Mouse (Mus musculus) left cerebral cortex, adult 2 months (tissue): ENCODE results near the gene Mpp6. TPM values are rescaled to one million over a fixed set of nuclear protein-coding genes. Genes with fewer than 3 reads are reported as not detected.

Source experiments
- DNase-seq, 2 experiments: peaks; one replicate each; pipeline ENCODE4 v3.0.0; 2021 to 2022; ENCODE audit warnings: low spot score in 2 of 2, mixed read lengths in 1 of 2; ENCODE audit errors: extremely low spot score in 1 of 2
- H3K27ac ChIP-seq: fragments of 200-600 bp; 2 replicates; pipeline ENCODE4 v1.8.1; 2022
- H3K4me3 ChIP-seq: fragments of 200-600 bp; 2 replicates; pipeline ENCODE4 v1.8.1; 2022
- CTCF ChIP-seq: fragments of 200-600 bp; IDR thresholded peaks from 2 replicates; pipeline ENCODE4 v1.8.1; 2022; ENCODE audit warnings: antibody characterized with exemption, mild to moderate bottlenecking, moderate library complexity
- intact Hi-C: fragments of 180-260 bp; cut with DNase I; formaldehyde crosslinking; loops from one replicate; pipeline ENCODE4 v1.15.1; 2025
- total RNA-seq, 2 experiments: library from RNA; stranded (reverse); gene quantifications; 2 replicates each; pipeline ENCODE4 v1.2.3; 2021

Gene Mpp6
- total RNA-seq, 2 experiments from 2014 or later, result 82.7 to 89.2 TPM

DNA sequence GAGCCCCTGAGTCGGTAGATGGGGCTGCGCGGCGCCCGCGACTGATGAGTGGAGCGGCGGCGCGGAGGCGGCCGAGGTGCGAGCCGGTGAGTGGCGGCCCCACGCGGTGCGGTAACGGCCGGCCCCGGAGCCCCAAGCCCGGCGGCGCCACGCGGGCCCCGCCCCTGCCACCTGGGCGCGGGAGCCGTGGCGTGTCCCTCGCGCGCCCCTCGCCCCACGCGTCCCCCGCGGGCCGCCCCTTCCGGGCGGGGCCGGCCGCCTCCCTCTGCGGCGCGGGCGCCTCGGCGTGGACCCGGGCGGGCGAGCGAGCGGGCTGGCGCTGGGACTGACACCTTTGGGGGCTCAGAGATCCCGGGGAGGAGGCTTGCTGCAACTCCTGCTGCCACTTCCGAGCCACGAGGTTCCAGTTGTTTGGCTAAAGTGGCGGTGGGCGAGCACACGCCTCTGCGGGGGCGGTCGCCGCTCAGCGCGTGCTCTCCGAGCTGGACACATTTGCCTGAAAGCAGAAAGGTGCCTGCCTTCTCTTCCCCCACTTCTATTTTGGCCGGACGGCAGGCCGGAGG is 419 bp downstream of the Mpp6 start:
- Histone ChIP-seq H3K27ac (peak overlapping the region; percentile 82), H3K4me3 (peak overlapping the region; percentile 74)
- no peak for DNase-seq
- intact Hi-C loops, result loop anchor here (5.0 kb wide), 4 partner anchors 133 to 667 kb away; no protein-coding TSS in a partner anchor
- TF ChIP-seq CTCF, result no peak

DNA sequence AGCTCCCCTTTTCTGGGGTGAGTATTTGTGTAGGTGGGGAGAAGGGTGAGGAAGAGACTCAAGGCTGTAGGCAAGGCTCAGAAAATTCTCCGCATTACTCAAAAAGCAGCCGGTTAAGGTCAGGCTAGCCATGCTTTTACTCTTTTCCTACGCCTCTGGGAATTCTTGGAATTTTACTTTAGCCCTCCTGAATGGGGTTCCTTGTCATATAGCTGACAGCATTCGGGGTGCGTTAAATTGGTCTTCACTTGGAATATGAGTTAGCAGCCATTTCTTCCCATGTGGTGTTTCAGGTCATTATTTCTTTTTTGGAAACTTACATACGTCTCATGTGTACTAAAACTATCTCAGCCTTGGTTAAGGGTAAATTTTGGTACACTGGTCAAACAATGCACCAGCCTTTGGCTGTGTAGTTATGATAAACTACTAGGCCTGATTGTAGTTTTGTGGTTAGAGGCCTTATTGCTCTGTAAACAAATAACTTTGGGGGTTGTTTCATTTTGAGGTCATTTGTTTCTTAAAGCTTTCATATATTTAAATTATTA is 1.1 kb downstream of the Mpp6 start:
- Histone ChIP-seq H3K4me3 (peak overlapping the region; percentile 74), H3K27ac (peak overlapping the region; percentile 82)
- intact Hi-C loops, result loop anchor here (5.0 kb wide), 4 partner anchors 134 to 666 kb away; no protein-coding TSS in a partner anchor
- TF ChIP-seq CTCF, result no peak
- DNase-seq, result no peak

DNA sequence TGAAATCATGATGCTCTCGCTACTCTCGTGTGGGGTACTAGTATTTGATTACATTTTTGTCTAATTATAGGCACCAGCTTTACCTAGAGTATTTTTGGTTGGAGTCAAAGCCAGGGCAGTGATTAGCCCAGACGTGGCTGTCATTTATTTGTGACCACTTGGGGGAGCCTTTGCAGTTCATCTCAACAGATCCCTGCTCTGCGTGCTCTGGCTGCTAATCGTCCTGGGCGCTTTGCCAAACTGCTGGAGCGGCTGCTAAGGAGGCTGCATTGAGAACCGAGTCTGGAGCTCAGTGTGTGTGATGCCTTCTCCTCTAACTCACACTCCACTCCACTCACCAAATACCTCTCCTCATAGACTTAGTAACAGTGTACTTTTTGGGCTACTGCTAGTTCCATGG is 2.7 kb downstream of the Mpp6 start:
- Histone ChIP-seq H3K4me3 (peak overlapping the region; percentile 74), H3K27ac (peak overlapping the region; percentile 42; the same call in 1 of the 2 replicates)
- intact Hi-C loops, result loop anchor here (1.0 to 5.0 kb wide), 6 partner anchors 68 to 665 kb away; no protein-coding TSS in a partner anchor
- TF ChIP-seq CTCF, result peak; percentile 85
- DNase-seq, result peak; percentile 91 to 94

DNA sequence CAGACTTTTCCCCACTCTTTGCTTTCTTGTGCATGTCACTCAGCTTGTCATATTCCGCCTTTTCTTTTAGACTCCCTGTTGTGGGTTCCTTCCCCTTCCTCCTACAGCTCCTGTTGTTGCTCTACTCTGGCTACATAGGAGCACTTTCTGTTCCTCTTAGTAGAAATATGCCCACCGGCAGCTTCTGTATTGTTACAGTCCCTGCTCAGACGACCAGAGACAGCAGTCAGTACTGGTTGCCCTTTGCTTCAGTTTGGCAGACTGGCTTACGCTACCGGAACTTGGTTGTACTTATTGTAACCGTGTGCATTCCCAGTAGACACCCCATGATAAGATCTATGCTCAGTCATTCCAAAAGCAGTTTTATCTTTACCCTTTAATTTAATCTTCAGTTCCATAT is 4.2 kb downstream of the Mpp6 start:
- H3K4me3 ChIP-seq, result no peak overlapping the region
- no peak overlapping the region for H3K27ac ChIP-seq
- DNase-seq, result no peak
- intact Hi-C loops, result loop anchor here (5.0 kb wide), 4 partner anchors 137 to 663 kb away; no protein-coding TSS in a partner anchor
- TF ChIP-seq CTCF, result no peak

DNA sequence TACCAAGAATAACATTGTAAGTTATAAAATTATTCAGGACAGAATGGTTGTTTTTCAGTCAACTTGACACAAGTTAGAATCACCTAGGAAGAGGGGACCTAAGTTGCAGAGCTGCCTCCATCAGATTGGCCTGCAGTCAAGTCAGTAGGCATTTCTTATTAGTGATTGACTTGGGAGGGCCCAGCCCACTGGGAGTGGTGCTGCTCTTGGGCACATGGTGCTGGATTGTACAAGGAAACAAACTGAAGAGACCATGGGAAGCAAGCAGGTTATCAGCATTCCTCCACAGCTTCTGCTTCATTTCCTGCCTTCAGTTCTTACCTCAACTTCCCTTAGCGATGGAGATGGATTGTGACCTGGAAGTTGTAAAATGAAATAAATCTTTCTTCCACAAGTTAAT is 10.9 kb downstream of the Mpp6 start:
- no peak for DNase-seq
- no peak overlapping the region for H3K27ac ChIP-seq
- TF ChIP-seq CTCF, result no peak
- no peak overlapping the region for H3K4me3 ChIP-seq
- intact Hi-C loops, result no loop called here

DNA sequence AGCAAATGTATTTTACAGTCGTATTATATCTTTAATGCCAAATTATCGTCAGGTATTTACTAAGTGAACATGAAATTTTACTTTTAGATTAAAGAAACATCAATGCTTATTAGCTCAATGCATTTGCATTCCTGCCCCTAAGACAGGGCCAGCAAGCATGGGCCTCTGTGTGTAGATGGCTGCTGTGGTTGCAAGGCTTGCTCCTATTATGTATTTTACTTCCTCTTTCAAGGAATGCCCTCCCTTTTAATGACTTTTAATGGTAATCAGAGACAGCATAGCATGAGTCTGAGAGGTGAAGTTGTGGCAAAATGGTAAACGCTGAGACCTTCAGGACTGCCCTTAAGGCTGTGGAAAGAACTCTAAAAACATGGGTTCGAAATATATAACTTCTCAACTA is 12.8 kb downstream of the Mpp6 start:
- Histone ChIP-seq H3K4me3 (no peak overlapping the region), H3K27ac (no peak overlapping the region)
- no peak for DNase-seq
- intact Hi-C loops, result no loop called here
- TF ChIP-seq CTCF, result no peak

DNA sequence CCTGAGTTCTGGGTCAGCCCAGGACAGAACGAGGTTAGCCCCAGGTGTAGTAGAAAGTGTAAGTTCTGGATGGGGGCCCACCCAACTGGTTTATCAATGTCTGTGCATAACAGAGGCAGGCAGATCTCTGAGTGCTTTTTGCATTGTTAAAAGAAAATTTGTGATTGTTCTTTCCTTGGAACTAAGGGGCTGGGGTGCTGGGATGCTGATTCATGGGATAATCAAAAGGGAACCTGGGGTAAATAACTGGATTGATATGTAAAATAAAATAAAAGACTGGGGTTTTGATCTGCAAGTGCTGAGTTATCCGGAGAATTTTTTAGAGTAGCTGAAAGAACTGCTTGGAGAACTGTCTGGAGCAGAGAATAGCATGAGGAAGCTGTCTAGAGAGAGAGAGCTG is 14.2 kb downstream of the Mpp6 start:
- intact Hi-C loops, result no loop called here
- no peak overlapping the region for H3K27ac ChIP-seq
- no peak overlapping the region for H3K4me3 ChIP-seq
- TF ChIP-seq CTCF, result no peak
- no peak for DNase-seq

DNA sequence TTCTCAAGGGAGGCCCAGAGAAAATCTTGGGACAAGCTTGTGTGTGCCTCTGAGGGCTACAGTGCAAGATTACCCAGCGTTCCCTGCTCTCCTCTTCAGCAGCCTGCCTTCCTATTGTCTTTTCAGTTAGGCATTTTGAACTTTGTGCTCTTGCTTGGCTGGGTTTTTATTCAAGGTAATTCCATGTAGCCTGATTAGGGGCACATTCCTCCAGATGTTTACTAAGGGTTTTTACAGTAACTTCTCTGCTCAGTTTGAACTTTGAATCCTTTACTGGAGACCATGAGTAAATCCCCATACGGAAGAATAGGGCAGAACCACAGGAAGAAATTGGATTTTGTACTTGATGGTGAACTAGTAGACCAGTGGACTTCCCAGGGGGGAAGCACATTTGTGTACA is 16.3 kb downstream of the Mpp6 start:
- no peak for TF ChIP-seq CTCF
- no peak for DNase-seq
- intact Hi-C loops, result no loop called here
- no peak overlapping the region for H3K4me3 ChIP-seq
- H3K27ac ChIP-seq, result no peak overlapping the region

DNA sequence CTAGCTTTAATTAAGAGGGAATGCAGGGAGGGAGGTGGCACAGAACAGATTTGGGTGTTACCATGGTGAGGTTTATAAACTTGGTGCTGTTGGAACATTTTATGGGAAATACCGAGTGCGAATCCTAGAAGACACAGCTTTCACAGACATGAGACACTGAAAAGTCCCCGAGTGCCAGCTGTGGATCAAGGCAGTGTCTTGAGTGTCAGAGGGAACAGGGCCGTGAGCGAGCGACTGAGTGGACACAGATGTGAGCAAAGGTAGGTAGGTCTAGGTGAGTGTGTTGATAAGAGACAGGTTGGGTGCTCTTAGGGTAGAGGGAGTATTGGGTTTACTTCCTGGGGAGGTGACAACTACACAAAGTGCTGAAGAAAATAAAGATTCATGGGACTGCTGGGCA is 17.5 kb downstream of the Mpp6 start:
- TF ChIP-seq CTCF, result no peak
- no peak for DNase-seq
- Histone ChIP-seq H3K4me3 (no peak overlapping the region), H3K27ac (no peak overlapping the region)
- intact Hi-C loops, result no loop called here

DNA sequence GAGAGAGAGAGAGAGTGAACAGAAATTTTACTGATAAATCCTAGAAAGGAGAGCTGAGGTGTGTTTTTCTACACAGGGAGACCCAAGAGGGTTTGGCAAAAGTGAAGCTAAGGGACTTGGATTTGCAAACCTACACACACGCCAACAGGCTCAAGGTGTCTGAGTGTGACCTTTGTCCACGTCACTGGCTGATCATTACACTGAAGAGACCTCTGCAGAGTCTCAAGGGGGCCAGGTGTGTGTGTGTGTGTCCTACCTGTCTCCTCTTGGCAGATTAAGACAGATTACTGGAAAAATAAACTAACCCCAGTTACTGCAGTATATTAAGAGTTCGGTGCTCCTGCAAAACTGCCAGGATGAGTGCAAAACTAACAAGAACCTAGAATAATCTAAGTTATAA is 27.6 kb downstream of the Mpp6 start:
- intact Hi-C loops, result no loop called here
- no peak for DNase-seq
- TF ChIP-seq CTCF, result no peak
- Histone ChIP-seq H3K27ac (no peak overlapping the region), H3K4me3 (no peak overlapping the region)

DNA sequence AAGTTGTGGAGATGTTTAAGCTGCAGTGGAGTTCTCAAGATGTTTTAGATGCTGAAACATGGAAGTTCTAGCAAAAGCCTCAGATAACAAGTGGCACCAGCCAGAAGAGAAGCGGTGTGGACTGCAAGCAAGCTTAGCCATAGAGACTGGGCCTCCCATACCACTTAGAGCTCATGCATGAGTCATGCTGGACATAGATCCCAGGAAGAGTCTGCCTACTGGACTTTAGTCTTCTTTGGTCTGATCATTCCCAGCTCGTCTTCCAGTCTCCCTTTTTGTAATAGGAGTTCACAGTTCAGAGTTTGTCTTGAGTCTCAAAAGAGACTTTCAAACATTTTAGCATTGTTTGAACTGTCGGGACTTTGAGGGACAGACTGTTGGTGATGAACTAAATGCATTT is 29.5 kb downstream of the Mpp6 start:
- DNase-seq, result no peak
- Histone ChIP-seq H3K4me3 (no peak overlapping the region), H3K27ac (no peak overlapping the region)
- intact Hi-C loops, result no loop called here
- TF ChIP-seq CTCF, result no peak

DNA sequence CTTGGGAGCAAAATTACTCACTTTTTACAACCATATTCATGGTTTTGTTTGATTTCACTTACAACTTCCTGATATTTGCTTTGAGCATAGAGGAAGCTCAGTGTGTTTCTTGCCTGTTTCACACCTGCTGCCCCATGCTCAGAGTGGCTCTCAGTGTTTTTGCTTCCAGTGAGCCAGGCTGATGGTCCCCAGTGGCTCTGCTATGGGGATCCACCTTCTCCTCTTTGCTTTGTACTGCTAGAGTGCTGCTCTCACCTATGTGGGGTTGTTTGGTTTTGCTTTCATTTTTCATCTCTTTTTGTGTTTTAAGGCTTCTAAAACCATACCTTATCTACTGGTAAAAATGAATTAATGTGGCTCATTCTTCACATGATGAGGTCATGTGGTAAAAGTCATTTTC is 36.1 kb downstream of the Mpp6 start:
- TF ChIP-seq CTCF, result no peak
- Histone ChIP-seq H3K27ac (no peak overlapping the region), H3K4me3 (no peak overlapping the region)
- DNase-seq, result no peak
- intact Hi-C loops, result no loop called here

DNA sequence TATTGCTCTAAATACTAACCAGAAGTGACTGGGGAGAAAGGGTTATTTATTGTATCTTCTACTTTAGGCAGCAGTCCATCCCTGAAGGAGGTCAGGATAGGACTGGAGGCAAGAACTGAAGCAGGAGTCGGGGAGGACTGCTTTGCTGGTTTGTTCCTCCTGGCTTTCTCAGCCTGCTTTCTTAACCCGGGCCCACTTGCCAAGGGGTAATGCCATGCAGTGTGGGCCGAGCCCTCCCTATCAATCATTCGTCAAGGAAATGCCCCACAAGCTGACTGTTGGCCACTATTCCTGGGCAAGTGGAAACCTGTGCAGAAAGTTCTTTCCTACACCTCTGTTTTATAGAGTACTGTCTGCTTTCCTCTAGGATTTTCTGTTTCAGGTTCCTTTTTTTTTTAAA is 39.3 kb downstream of the Mpp6 start:
- no peak for DNase-seq
- no peak overlapping the region for H3K4me3 ChIP-seq
- no peak for TF ChIP-seq CTCF
- intact Hi-C loops, result no loop called here
- H3K27ac ChIP-seq, result no peak overlapping the region
